Mouse (Mus musculus) liver (tissue): Measurements from ENCODE around the gene Gm20837.
"Not testable (repeated sequence)": the region's sequence is repeated elsewhere in the genome, so short reads cannot be mapped to it uniquely, and the experiment has no call there.

Experiments
- DNase-seq: peaks from one replicate; pipeline ENCODE4 v3.0.0-alpha.2; 2020; ENCODE audit warnings: mixed read lengths

Gene Gm20837

DNA sequence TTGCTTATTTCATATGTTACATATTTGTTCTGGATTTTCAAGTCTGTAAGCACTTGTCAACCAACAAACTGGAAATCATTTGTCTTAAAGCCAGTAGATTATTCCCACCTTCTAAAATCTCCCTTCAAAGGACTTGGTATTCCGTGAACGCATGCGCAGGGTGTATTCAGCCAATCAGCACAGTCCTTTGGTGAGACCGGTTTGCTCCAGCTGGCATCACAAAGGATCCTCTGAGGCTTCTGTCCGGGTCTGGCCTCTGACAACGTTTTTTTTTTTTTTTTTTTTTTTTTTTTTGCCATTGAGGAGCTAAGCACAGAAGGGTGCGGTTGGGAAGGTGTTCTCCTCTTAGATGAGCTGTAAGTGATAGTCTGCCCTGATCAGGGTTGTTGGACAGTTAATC, at the start of gene Gm20837:
Gene Gm20837, plus strand, starts transcription at position 301 of the 400 bp plus-strand sequence.
- DNase-seq = not testable (repeated sequence)
